ENCODE assay signal across 15 mouse cellular contexts in genomic region chr4:98725439-98725838, GRCm38 (mm10). TPM values are rescaled to one million over a fixed set of nuclear protein-coding genes. Genes with fewer than 3 reads are reported as not detected.
DNase-seq lines count a peak whose midpoint lies in the region; ATAC-seq and TF ChIP-seq lines count a peak whose summit lies in the region.
"Had no signal": no experiment of that assay in that cellular context is flagged by ENCODE, and none has a peak within 500 bp of the region (broad histone marks: within the 10 kb centered on the region; RNA-seq: fewer than 3 reads in every experiment).

No protein-coding gene starts in this region.

- no peak overlapping the region for H3K4me3 ChIP-seq in lung, postnatal 0 days (ENCODE audit: low read depth, low read length)
- no peak overlapping the region for H3K4me3 ChIP-seq in lung, adult 2 months (replicated peaks; ENCODE audit: extremely low read depth, low read depth, low read length)
- H3K4me3 ChIP-seq: stomach, embryonic 15.5 days had no signal

- H3K27ac ChIP-seq in lung, postnatal 0 days (ENCODE audit: low read length) = no peak overlapping the region
- H3K27ac ChIP-seq: stomach, embryonic 15.5 days had no signal

- peak; percentile 53 for TF ChIP-seq CTCF in lung, postnatal 0 days (IDR thresholded peaks at IDR 0.05)
- no peak for TF ChIP-seq CTCF in lung, adult 2 months (IDR thresholded peaks at IDR 0.05; ENCODE audit: insufficient read depth, low read length)

- DNase-seq in heart, postnatal 10 days = peak; percentile 7 to 20
- DNase-seq in heart, postnatal 25 days (ENCODE audit: low spot score) = no peak
- peak; percentile 41 for DNase-seq in lung, postnatal 0 days (ENCODE audit: low spot score)
- DNase-seq in lung, adult 2 months = no peak
- DNase-seq in retina, embryonic 14.5 days (ENCODE audit: low spot score) = peak; percentile 55
- no peak for DNase-seq in Muller cell, postnatal 12 days (ENCODE audit: inconsistent ontology term)
- DNase-seq in cerebellum, adult 8-10 months = no peak
- DNase-seq: adrenal gland, adult 8-10 months; cerebellum, adult 18-20 months; gastrocnemius, postnatal 25 days; right cerebral cortex, adult 18-20 months had no signal

- WGBS in lung, postnatal 0 days = 32% methylated on average over 4 of the region's 4 CpGs
- 27% methylated on average over 4 of the region's 4 CpGs for WGBS in lung, adult 2 months

- no peaks in the 10 kb centered on the region for H3K4me1 ChIP-seq in lung, postnatal 0 days (ENCODE audit: insufficient read depth, low read depth, low read length)
- no peaks in the 10 kb centered on the region; the same call in 1 of the 2 replicates for H3K4me1 ChIP-seq in lung, adult 2 months (ENCODE audit: control insufficient read depth, insufficient read depth, low read length)

- no peak for TF ChIP-seq EP300 in lung, postnatal 0 days (IDR thresholded peaks at IDR 0.05)

- intact Hi-C loops in heart, postnatal 10 days (cut with DNase I) = loop anchor here (2.0 kb wide), 1 partner anchor 161 kb away; no protein-coding TSS in a partner anchor
- intact Hi-C loops in heart, postnatal 25 days (cut with DNase I) = no loop called here

- no peak for TF ChIP-seq POLR2A in lung, adult 2 months (IDR thresholded peaks at IDR 0.05; ENCODE audit: borderline replicate concordance, extremely low read depth, low read depth, low read length)

- no peaks in the 10 kb centered on the region for H3K9me3 ChIP-seq in lung, postnatal 0 days (ENCODE audit: low read length)
- H3K9me3 ChIP-seq: stomach, embryonic 15.5 days had no signal

- H3K4me2 ChIP-seq in lung, postnatal 0 days (replicated peaks; ENCODE audit: low read depth, low read length) = no peak overlapping the region
- H3K4me2 ChIP-seq: stomach, embryonic 15.5 days had no signal

- 0 out of 2 replicates have a peak, but pooled peaks cover 5% of the 10 kb centered on the region for H3K27me3 ChIP-seq in lung, postnatal 0 days (replicated peaks; ENCODE audit: insufficient read depth, low read length)

- no peaks in the 10 kb centered on the region for H3K36me3 ChIP-seq in lung, postnatal 0 days (ENCODE audit: insufficient read depth, low read length)
- H3K36me3 ChIP-seq: stomach, embryonic 15.5 days had no signal

- ATAC-seq in lung, postnatal 0 days = no peak
- ATAC-seq in common myeloid progenitor, adult 5-6 weeks (replicated peaks; ENCODE audit: low read depth, poor library complexity, severe bottlenecking) = peak; percentile 70

- no peak overlapping the region for H3K9ac ChIP-seq in lung, postnatal 0 days (replicated peaks; ENCODE audit: low read depth)
- H3K9ac ChIP-seq: stomach, embryonic 15.5 days had no signal

RNA-seq across cellular contexts. Expression of gene L1td1, which starts 1.1 kb away (rescaled TPM):
- total RNA-seq in heart, postnatal 10 days (2021) = not detected
- total RNA-seq in heart, postnatal 25 days (2021) = not detected
- polyA plus RNA-seq in lung, postnatal 0 days (2015; fragmentation: Nextera tagmentation; extraction: Ambion mirVana) = not detected in 2 replicates
- polyA plus RNA-seq in lung, adult 2 months (2012; rRNA removed) = 0.03 and 0.13 TPM in 2 replicates
- not detected in 2 replicates for total RNA-seq in common myeloid progenitor, adult 5-6 weeks (2017)
- total RNA-seq: gastrocnemius, postnatal 25 days; left cerebral cortex, postnatal 36 days had no signal
- polyA plus RNA-seq: heart, postnatal 0 days had no signal

Comparison
In these comparisons a context has a peak if more than half of its experiments do, and no peak if none do; other contexts are left out.
1. DNase-seq: peak in heart, postnatal 10 days (2 of 2), lung, postnatal 0 days (single experiment) and retina, embryonic 14.5 days (single experiment); none in heart, postnatal 25 days (single experiment), lung, adult 2 months (single experiment), Muller cell, postnatal 12 days (single experiment) and cerebellum, adult 8-10 months (single experiment).